Mouse (Mus musculus): ENCODE measurements around the gene Plcl2. TPM values are rescaled to one million over a fixed set of nuclear protein-coding genes. Genes with fewer than 3 reads are reported as not detected.

Gene Plcl2
- total and polyA plus RNA-seq, 3 experiments = 23.6 to 83.7 TPM; not detected in 1

DNA sequence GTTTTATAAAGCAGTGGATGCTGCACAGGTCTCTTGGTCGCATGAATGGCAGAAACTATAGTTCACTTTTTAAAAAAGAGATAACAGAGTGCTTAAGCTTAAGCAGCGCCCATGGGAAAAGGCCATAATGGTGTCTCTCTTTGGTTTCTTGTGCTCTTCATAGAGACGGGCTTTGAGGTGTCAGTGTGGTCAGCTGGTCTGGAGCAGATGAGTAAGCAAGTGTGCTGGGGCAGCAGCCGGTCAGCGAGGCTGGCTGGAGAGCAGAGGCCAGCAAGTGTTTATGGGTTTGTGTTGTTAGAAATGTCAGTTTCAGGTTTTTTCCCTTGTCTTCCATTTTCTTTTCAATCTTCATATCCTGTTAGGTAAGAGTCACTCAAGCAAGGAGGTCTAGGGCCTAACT lies 3.0 kb downstream of the Plcl2 start:
- Histone ChIP-seq H3K9me3 (replicated peaks; ENCODE audit: insufficient read depth, low read length) (no peaks in the 10 kb centered on the region), H3K36me3 (ENCODE audit: control insufficient read depth in 1 of 2, insufficient read depth in 2 of 2, low read length in 2 of 2) (peaks cover 16 to 46% of the 10 kb centered on the region in 2 experiments), H3K9ac (ENCODE audit: control insufficient read depth, low read depth, low read length, poor library complexity, severe bottlenecking) (peak overlapping the region; percentile 58), H3K27ac (ENCODE audit: control insufficient read depth, low read depth, low read length) (peak overlapping the region; percentile 55), H3K79me2 (ENCODE audit: control insufficient read depth, insufficient read depth, low read length, poor library complexity) (peaks cover 77% of the 10 kb centered on the region), H3K27me3 (ENCODE audit: control insufficient read depth in 1 of 2, insufficient read depth in 2 of 2, low read length in 2 of 2) (no peaks in the 10 kb centered on the region), H3K4me3 (ENCODE audit: control insufficient read depth in 1 of 2, insufficient read depth in 1 of 2, low read depth in 2 of 2, low read length in 2 of 2) (peak overlapping the region; percentile 35 to 99; a peak in 3 of 4 replicates), H3K4me1 (ENCODE audit: control insufficient read depth in 1 of 2, insufficient read depth in 2 of 2, low read length in 2 of 2) (peaks cover 24 to 32% of the 10 kb centered on the region in 2 experiments)
- TF ChIP-seq MXI1 (IDR thresholded peaks at IDR 0.05; ENCODE audit: low read depth, low read length) = 0 out of 2 replicates have a peak, but pooled peaks have one; percentile 6
- no peak for TF ChIP-seq MEF2A (IDR thresholded peaks at IDR 0.05; ENCODE audit: extremely low read depth, insufficient replicate concordance, low read depth, low read length, poor library complexity, severe bottlenecking)
- DNase-seq (ENCODE audit: low read depth, low spot score) = no peak

DNA sequence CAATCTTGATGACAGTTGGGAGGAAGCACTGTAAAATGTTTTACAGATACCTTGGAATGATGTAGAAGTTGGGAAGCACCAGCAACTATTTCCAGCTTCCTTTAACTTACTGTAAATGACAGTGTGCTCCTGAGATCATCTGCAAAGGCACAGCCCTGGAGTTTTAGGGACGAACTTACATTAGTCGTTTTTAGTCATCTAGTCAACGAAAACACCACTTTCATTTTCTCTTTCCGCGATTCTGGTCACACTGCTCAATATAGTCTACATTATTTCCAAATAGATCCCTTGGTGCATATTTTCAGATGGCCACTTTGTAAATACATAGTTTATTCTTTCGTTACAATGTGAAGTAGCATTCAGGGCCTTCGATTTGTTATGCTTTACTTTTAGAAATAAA lies 3.6 kb downstream of the Plcl2 start:
- Histone ChIP-seq H3K27ac (ENCODE audit: control insufficient read depth, low read depth, low read length) (no peak overlapping the region), H3K9ac (ENCODE audit: control insufficient read depth, low read depth, low read length, poor library complexity, severe bottlenecking) (peak overlapping the region; percentile 29; the same call in 1 of the 2 replicates), H3K9me3 (replicated peaks; ENCODE audit: insufficient read depth, low read length) (no peaks in the 10 kb centered on the region), H3K4me3 (ENCODE audit: control insufficient read depth in 1 of 2, insufficient read depth in 1 of 2, low read depth in 2 of 2, low read length in 2 of 2) (peak overlapping the region in 1 of 2 experiments; percentile 99; a peak in 1 of 4 replicates), H3K79me2 (ENCODE audit: control insufficient read depth, insufficient read depth, low read length, poor library complexity) (peaks cover 81% of the 10 kb centered on the region), H3K27me3 (ENCODE audit: control insufficient read depth in 1 of 2, insufficient read depth in 2 of 2, low read length in 2 of 2) (no peaks in the 10 kb centered on the region), H3K4me1 (ENCODE audit: control insufficient read depth in 1 of 2, insufficient read depth in 2 of 2, low read length in 2 of 2) (peaks cover 26 to 35% of the 10 kb centered on the region in 2 experiments), H3K36me3 (ENCODE audit: control insufficient read depth in 1 of 2, insufficient read depth in 2 of 2, low read length in 2 of 2) (peaks cover 16 to 48% of the 10 kb centered on the region in 2 experiments)
- no peak for DNase-seq (ENCODE audit: low read depth, low spot score)
- no peak for TF ChIP-seq NRF1 (IDR thresholded peaks at IDR 0.05; ENCODE audit: insufficient read depth, low read depth, low read length, poor library complexity, severe bottlenecking)

DNA sequence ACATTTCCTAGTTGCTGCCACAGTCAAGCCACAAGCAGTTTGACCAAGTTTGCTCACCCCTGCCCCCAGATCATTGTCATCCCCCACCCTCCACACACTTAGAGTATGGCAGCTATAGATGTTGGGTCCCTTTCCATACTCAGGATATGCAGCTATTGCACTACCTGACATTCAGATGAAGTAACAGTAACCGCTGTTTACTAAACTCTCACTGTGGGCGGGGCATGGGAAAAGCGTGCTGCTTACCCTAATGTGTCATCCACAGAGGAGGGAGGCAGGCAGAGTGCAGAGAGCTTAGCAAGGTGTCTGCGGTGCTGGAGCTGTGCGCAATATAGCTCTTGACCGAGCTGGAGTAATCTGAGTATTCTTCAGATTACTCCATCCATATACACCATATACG lies 4.2 kb downstream of the Plcl2 start:
- no peak overlapping the region for H3K27ac ChIP-seq (ENCODE audit: control insufficient read depth, low read depth, low read length)

More for the DNA sequence above, 4.2 kb downstream of the Plcl2 start:
- no peak for DNase-seq (ENCODE audit: low read depth, low spot score)
- H3K4me1 ChIP-seq (ENCODE audit: control insufficient read depth in 1 of 2, insufficient read depth in 2 of 2, low read length in 2 of 2) = peaks cover 28 to 35% of the 10 kb centered on the region in 2 experiments
- no peak for TF ChIP-seq HCFC1 (IDR thresholded peaks at IDR 0.05; ENCODE audit: low read depth, low read length)
- TF ChIP-seq ZKSCAN1 (IDR thresholded peaks at IDR 0.05; ENCODE audit: low read depth, low read length) = no peak
- TF ChIP-seq TAL1 (IDR thresholded peaks at IDR 0.05; ENCODE audit: low read length) = no peak
- no peak for TF ChIP-seq NRF1 (IDR thresholded peaks at IDR 0.05; ENCODE audit: insufficient read depth, low read depth, low read length, poor library complexity, severe bottlenecking)
- TF ChIP-seq MXI1 (IDR thresholded peaks at IDR 0.05; ENCODE audit: low read depth, low read length) = no peak
- no peak for TF ChIP-seq USF1 (IDR thresholded peaks at IDR 0.05; ENCODE audit: low read depth, low read length)
- no peak for TF ChIP-seq E2F4 (IDR thresholded peaks at IDR 0.05; ENCODE audit: borderline replicate concordance, low read depth, low read length)
- no peak for TF ChIP-seq MAFK (IDR thresholded peaks at IDR 0.05; ENCODE audit: borderline replicate concordance, low read depth, low read length)
- TF ChIP-seq MEF2A (IDR thresholded peaks at IDR 0.05; ENCODE audit: extremely low read depth, insufficient replicate concordance, low read depth, low read length, poor library complexity, severe bottlenecking) = no peak
- no peak for TF ChIP-seq POLR2AphosphoS2 (IDR thresholded peaks at IDR 0.05; ENCODE audit: low read length)
- no peak for TF ChIP-seq SMC3 (IDR thresholded peaks at IDR 0.05; ENCODE audit: low read depth, low read length)
- TF ChIP-seq ELF1 (IDR thresholded peaks at IDR 0.05; ENCODE audit: low read depth, low read length) = no peak
- TF ChIP-seq MYC (IDR thresholded peaks at IDR 0.05; ENCODE audit: low read depth, low read length) = no peak
- TF ChIP-seq RAD21 (IDR thresholded peaks at IDR 0.05; ENCODE audit: low read depth, low read length) = no peak
- TF ChIP-seq MAX (IDR thresholded peaks at IDR 0.05; ENCODE audit: low read length) = no peak
- TF ChIP-seq MAZ (IDR thresholded peaks at IDR 0.05; ENCODE audit: low read depth, low read length) = no peak
- H3K9me3 ChIP-seq (replicated peaks; ENCODE audit: insufficient read depth, low read length) = no peaks in the 10 kb centered on the region
- peaks cover 19 to 50% of the 10 kb centered on the region in 2 experiments for H3K36me3 ChIP-seq (ENCODE audit: control insufficient read depth in 1 of 2, insufficient read depth in 2 of 2, low read length in 2 of 2)
- H3K4me3 ChIP-seq (ENCODE audit: control insufficient read depth in 1 of 2, insufficient read depth in 1 of 2, low read depth in 2 of 2, low read length in 2 of 2) = no peak overlapping the region
- no peak overlapping the region for H3K9ac ChIP-seq (ENCODE audit: control insufficient read depth, low read depth, low read length, poor library complexity, severe bottlenecking)
- no peaks in the 10 kb centered on the region for H3K27me3 ChIP-seq (ENCODE audit: control insufficient read depth in 1 of 2, insufficient read depth in 2 of 2, low read length in 2 of 2)
- peaks cover 84% of the 10 kb centered on the region for H3K79me2 ChIP-seq (ENCODE audit: control insufficient read depth, insufficient read depth, low read length, poor library complexity)

Data from MEL (cell line).